Mouse (Mus musculus) frontal cortex, postnatal 25 days (tissue): ENCODE measurements around the gene Atp5d.
"Not testable (repeated sequence)": the region's sequence is repeated elsewhere in the genome, so short reads cannot be mapped to it uniquely, and the experiment has no call there.

ENCODE experiments used
- DNase-seq, 2 experiments: peaks; one replicate each; pipeline ENCODE4 v3.0.0; 2022; ENCODE audit warnings: low spot score in 2 of 2

The Atp5d gene

GRCm38 (mm10) chr10:80154384-80154783 lies 16.0 kb downstream of the Atp5d start:
- no peak for DNase-seq

GRCm38 (mm10) chr10:80155277-80155676 lies 16.8 kb downstream of the Atp5d start:
- DNase-seq = no peak

- no peak for DNase-seq
These were observed 17.7 kb downstream of the Atp5d start for GRCm38 (mm10) chr10:80156002-80156751.

- no peak for DNase-seq
These were observed 18.3 kb downstream of the Atp5d start for GRCm38 (mm10) chr10:80156752-80157053.

GRCm38 (mm10) chr10:80157141-80157929 lies 18.9 kb downstream of the Atp5d start:
- no peak for DNase-seq

GRCm38 (mm10) chr10:80158307-80158986 lies 20.0 kb downstream of the Atp5d start:
- DNase-seq = no peak

GRCm38 (mm10) chr10:80159021-80159560 lies 20.7 kb downstream of the Atp5d start:
- no peak for DNase-seq

- DNase-seq = peak; percentile 93 to 97
These were observed 21.4 kb downstream of the Atp5d start for GRCm38 (mm10) chr10:80159561-80160454.

- DNase-seq = no peak
These were observed 22.3 kb downstream of the Atp5d start for GRCm38 (mm10) chr10:80160455-80161371.

- DNase-seq = no peak
These were observed 23.2 kb downstream of the Atp5d start for GRCm38 (mm10) chr10:80161522-80162242.

GRCm38 (mm10) chr10:80162243-80162608 lies 23.8 kb downstream of the Atp5d start:
- no peak for DNase-seq

GRCm38 (mm10) chr10:80162716-80163299 lies 24.4 kb downstream of the Atp5d start:
- no peak for DNase-seq

- DNase-seq = no peak
These were observed 25.3 kb downstream of the Atp5d start for GRCm38 (mm10) chr10:80163721-80164120.

GRCm38 (mm10) chr10:80164161-80164997 lies 25.9 kb downstream of the Atp5d start:
- DNase-seq = no peak

GRCm38 (mm10) chr10:80164998-80165344 lies 26.5 kb downstream of the Atp5d start:
- peak; percentile 94 to 98 for DNase-seq

GRCm38 (mm10) chr10:80165392-80166128 lies 27.1 kb downstream of the Atp5d start, which contains the start of gene Cirbp:
Cirbp (plus strand) TSS chr10:80165985.
- DNase-seq = peak in 1 of 2 experiments; percentile 57

GRCm38 (mm10) chr10:80166136-80166535 lies 27.7 kb downstream of the Atp5d start:
- not testable (repeated sequence) for DNase-seq
